ENCODE assay signal across 15 mouse cellular contexts in genomic region chr10:69464826-69465225, GRCm38 (mm10).
DNase-seq lines count a peak whose midpoint lies in the region; ATAC-seq and TF ChIP-seq lines count a peak whose summit lies in the region.
"Had no signal": no experiment of that assay in that cellular context is flagged by ENCODE, and none has a peak within 500 bp of the region (broad histone marks: within the 10 kb centered on the region; RNA-seq: fewer than 3 reads in every experiment).

No protein-coding gene starts in this region.

- no peak overlapping the region for H3K9ac ChIP-seq in forebrain, embryonic 13.5 days
- H3K9ac ChIP-seq in forebrain, embryonic 11.5 days (ENCODE audit: low read length): no peak overlapping the region
- no peak overlapping the region for H3K9ac ChIP-seq in forebrain, embryonic 15.5 days (replicated peaks)
- H3K9ac ChIP-seq in hindbrain, postnatal 0 days (replicated peaks; ENCODE audit: low read length): no peak overlapping the region
- no peak overlapping the region for H3K9ac ChIP-seq in midbrain, postnatal 0 days (replicated peaks; ENCODE audit: low read length, poor library complexity, severe bottlenecking)
- H3K9ac ChIP-seq: limb, embryonic 13.5 days had no signal

- no peak overlapping the region for H3K4me2 ChIP-seq in forebrain, embryonic 13.5 days
- no peak overlapping the region for H3K4me2 ChIP-seq in forebrain, embryonic 11.5 days (ENCODE audit: low read depth, low read length, severe bottlenecking)
- H3K4me2 ChIP-seq in forebrain, embryonic 15.5 days (replicated peaks): no peak overlapping the region
- no peak overlapping the region for H3K4me2 ChIP-seq in hindbrain, postnatal 0 days (ENCODE audit: low read depth, low read length)
- no peak overlapping the region for H3K4me2 ChIP-seq in midbrain, postnatal 0 days (ENCODE audit: low read depth, low read length, poor library complexity, severe bottlenecking)
- H3K4me2 ChIP-seq: limb, embryonic 13.5 days had no signal

- WGBS in forebrain, embryonic 13.5 days: 53% methylated on average over 4 of the region's 4 CpGs
- 74% methylated on average over 4 of the region's 4 CpGs for WGBS in forebrain, embryonic 11.5 days
- WGBS in forebrain, embryonic 15.5 days: 46% methylated on average over 4 of the region's 4 CpGs
- 36% methylated on average over 4 of the region's 4 CpGs for WGBS in hindbrain, postnatal 0 days
- WGBS in midbrain, postnatal 0 days: 31% methylated on average over 4 of the region's 4 CpGs

- no peak overlapping the region for H3K4me3 ChIP-seq in forebrain, embryonic 13.5 days
- H3K4me3 ChIP-seq in forebrain, embryonic 11.5 days (ENCODE audit: low read depth, low read length): no peak overlapping the region
- no peak overlapping the region for H3K4me3 ChIP-seq in forebrain, embryonic 15.5 days
- no peak overlapping the region for H3K4me3 ChIP-seq in hindbrain, postnatal 0 days (ENCODE audit: low read length)
- H3K4me3 ChIP-seq in midbrain, postnatal 0 days (ENCODE audit: low read depth, low read length): no peak overlapping the region
- H3K4me3 ChIP-seq: erythroblast, embryonic 14.5 days; limb, embryonic 13.5 days had no signal

- peak overlapping the region; percentile 68 for H3K27ac ChIP-seq in forebrain, embryonic 13.5 days
- H3K27ac ChIP-seq in forebrain, embryonic 11.5 days (ENCODE audit: low read depth, low read length): no peak overlapping the region
- peak overlapping the region; percentile 72 for H3K27ac ChIP-seq in forebrain, embryonic 15.5 days (replicated peaks)
- peak overlapping the region; percentile 54; the same call in 1 of the 2 replicates for H3K27ac ChIP-seq in hindbrain, postnatal 0 days
- H3K27ac ChIP-seq in midbrain, postnatal 0 days (ENCODE audit: low read depth, low read length): peak overlapping the region; percentile 81
- H3K27ac ChIP-seq: limb, embryonic 13.5 days had no signal

- no peak for DNase-seq in forebrain, embryonic 11.5 days (ENCODE audit: low spot score)
- DNase-seq in hindbrain, postnatal 0 days (ENCODE audit: low spot score): no peak
- peak; percentile 15 for DNase-seq in midbrain, postnatal 0 days (ENCODE audit: low spot score)
- no peak for DNase-seq in adrenal gland, adult 8-10 months
- DNase-seq in right cerebral cortex, postnatal 4 days: no peak
- no peak for DNase-seq in gastrocnemius, postnatal 25 days
- DNase-seq: cerebellum, adult 18-20 months; kidney, adult 11 months; kidney, postnatal 10 days; lung, postnatal 14 days; thymus, postnatal 36 days had no signal

- H3K27me3 ChIP-seq in forebrain, embryonic 13.5 days: no peaks in the 10 kb centered on the region
- no peaks in the 10 kb centered on the region for H3K27me3 ChIP-seq in forebrain, embryonic 11.5 days (ENCODE audit: control insufficient read depth, insufficient read depth, low read length)
- no peaks in the 10 kb centered on the region for H3K27me3 ChIP-seq in forebrain, embryonic 15.5 days
- H3K27me3 ChIP-seq in hindbrain, postnatal 0 days (ENCODE audit: insufficient read depth, low read length): no peaks in the 10 kb centered on the region
- H3K27me3 ChIP-seq in midbrain, postnatal 0 days (ENCODE audit: insufficient read depth, low read length): no peaks in the 10 kb centered on the region
- H3K27me3 ChIP-seq: limb, embryonic 13.5 days had no signal

- no peaks in the 10 kb centered on the region for H3K36me3 ChIP-seq in forebrain, embryonic 13.5 days (ENCODE audit: poor library complexity, severe bottlenecking)
- no peaks in the 10 kb centered on the region for H3K36me3 ChIP-seq in forebrain, embryonic 11.5 days (ENCODE audit: control insufficient read depth, insufficient read depth, low read length)
- H3K36me3 ChIP-seq in forebrain, embryonic 15.5 days: no peaks in the 10 kb centered on the region
- no peaks in the 10 kb centered on the region for H3K36me3 ChIP-seq in hindbrain, postnatal 0 days (ENCODE audit: insufficient read depth, low read length)
- H3K36me3 ChIP-seq in midbrain, postnatal 0 days (ENCODE audit: insufficient read depth, low read length): no peaks in the 10 kb centered on the region
- H3K36me3 ChIP-seq: limb, embryonic 13.5 days had no signal

- H3K9me3 ChIP-seq in forebrain, embryonic 13.5 days (replicated peaks): no peaks in the 10 kb centered on the region
- no peaks in the 10 kb centered on the region for H3K9me3 ChIP-seq in forebrain, embryonic 11.5 days (ENCODE audit: control insufficient read depth, low read length)
- H3K9me3 ChIP-seq in forebrain, embryonic 15.5 days: no peaks in the 10 kb centered on the region
- no peaks in the 10 kb centered on the region for H3K9me3 ChIP-seq in hindbrain, postnatal 0 days (ENCODE audit: low read length)
- no peaks in the 10 kb centered on the region for H3K9me3 ChIP-seq in midbrain, postnatal 0 days (ENCODE audit: low read length)
- H3K9me3 ChIP-seq: limb, embryonic 13.5 days had no signal

- TF ChIP-seq CTCF in hindbrain, postnatal 0 days (IDR thresholded peaks at IDR 0.05; ENCODE audit: low read depth): no peak
- no peak for TF ChIP-seq CTCF in midbrain, postnatal 0 days (IDR thresholded peaks at IDR 0.05)

- peaks cover 56% of the 10 kb centered on the region for H3K4me1 ChIP-seq in forebrain, embryonic 13.5 days
- H3K4me1 ChIP-seq in forebrain, embryonic 11.5 days (replicated peaks; ENCODE audit: control insufficient read depth, insufficient read depth, low read length): peaks cover 6% of the 10 kb centered on the region; the same call in 1 of the 2 replicates
- H3K4me1 ChIP-seq in forebrain, embryonic 15.5 days: peaks cover 48% of the 10 kb centered on the region
- peaks cover 15% of the 10 kb centered on the region; the same call in 1 of the 2 replicates for H3K4me1 ChIP-seq in hindbrain, postnatal 0 days (ENCODE audit: insufficient read depth, low read length)
- H3K4me1 ChIP-seq in midbrain, postnatal 0 days (ENCODE audit: insufficient read depth, low read length): peaks cover 19% of the 10 kb centered on the region; the same call in 1 of the 2 replicates

- ATAC-seq in forebrain, embryonic 13.5 days: no peak
- no peak for ATAC-seq in forebrain, embryonic 11.5 days (replicated peaks; ENCODE audit: low FRiP score)
- no peak for ATAC-seq in forebrain, embryonic 15.5 days (replicated peaks)
- ATAC-seq in hindbrain, postnatal 0 days: 0 out of 2 replicates have a peak, but pooled peaks have one; percentile 15
- no peak for ATAC-seq in midbrain, postnatal 0 days (ENCODE audit: low FRiP score)
